Mouse (Mus musculus): ENCODE measurements around the gene Scarb1.

DNA sequence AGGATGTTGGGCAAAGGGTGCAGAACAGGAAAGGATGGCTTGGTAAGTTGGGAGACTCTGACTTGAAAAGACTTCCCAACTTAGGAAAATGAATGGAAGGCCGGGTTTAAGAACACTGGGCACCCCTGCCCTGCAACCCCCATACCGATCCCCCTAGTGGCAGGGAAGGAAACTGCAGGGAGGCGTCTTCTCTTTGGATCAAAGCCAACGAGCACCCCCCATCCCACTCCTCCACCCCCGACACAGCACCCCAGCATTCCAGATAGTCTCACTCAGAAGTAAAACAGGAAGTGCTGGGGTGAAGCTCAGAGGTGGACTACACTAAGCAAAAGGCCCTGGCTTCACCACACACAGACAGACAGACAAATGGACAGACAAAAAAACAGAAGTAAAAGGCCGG is 62.6 kb downstream of the Scarb1 start:
- no peak for TF ChIP-seq EP300 (IDR thresholded peaks at IDR 0.05; ENCODE audit: low read depth)
- peak; percentile 58 for TF ChIP-seq CTCF (IDR thresholded peaks at IDR 0.05; ENCODE audit: low read depth)

Measured in heart, postnatal 0 days (tissue).